Mouse (Mus musculus) liver, embryonic 16.5 days (tissue): ENCODE measurements around the gene Gak. TPM values are rescaled to one million over a fixed set of nuclear protein-coding genes. Genes with fewer than 3 reads are reported as not detected.

ENCODE experiments used
- polyA plus RNA-seq: library from polyadenylated mRNA; unstranded; fragments of >200 nt; fragmentation: Nextera tagmentation; extraction: Ambion mirVana; gene quantifications from 2 replicates; pipeline ENCODE4 v1.2.1, GENCODE M21; 2015

Gene Gak
- polyA plus RNA-seq, 1 experiment from 2014 or later: 27.5 TPM

Other genes starting within 250 kb of the Gak start
- gene Pde6b, start 241.4 kb downstream of the Gak start, polyA plus RNA-seq: 0.16 TPM in 1 of 2 replicates, not detected in the other
- gene Atp5k, start 195.3 kb downstream of the Gak start, polyA plus RNA-seq: 197 and 235 TPM in 2 replicates
- 0.21 and 0.35 TPM in 2 replicates for gene Mfsd7a, start 180.9 kb downstream of the Gak start, polyA plus RNA-seq
- 5.9 and 6.1 TPM in 2 replicates for gene Pcgf3, start 168.5 kb downstream of the Gak start, polyA plus RNA-seq
- gene Cplx1, start 79.7 kb downstream of the Gak start, polyA plus RNA-seq: 0.04 TPM in 1 of 2 replicates, not detected in the other
- gene Tmem175, start within 50 bp of the Gak start, polyA plus RNA-seq: 10.0 and 10.8 TPM in 2 replicates
- gene Idua, start 30.6 kb upstream of the Gak start, polyA plus RNA-seq: 5.0 and 5.8 TPM in 2 replicates
- 3.1 and 3.4 TPM in 2 replicates for gene Dgkq, start 39.9 kb upstream of the Gak start, polyA plus RNA-seq
- gene Slc26a1, start 45.8 kb upstream of the Gak start, polyA plus RNA-seq: 20.7 and 23.7 TPM in 2 replicates
- gene Fgfrl1, start 62.6 kb upstream of the Gak start, polyA plus RNA-seq: 2.3 and 2.9 TPM in 2 replicates
- 2.3 and 2.4 TPM in 2 replicates for gene Rnf212, start 145.2 kb upstream of the Gak start, polyA plus RNA-seq
- 0.12 TPM in 1 of 2 replicates, not detected in the other for gene Tmed11, start 165.6 kb upstream of the Gak start, polyA plus RNA-seq
- gene Vmn2r8, start 179.1 kb upstream of the Gak start, polyA plus RNA-seq: not detected in 2 replicates
- not detected in 2 replicates for gene Vmn2r9, start 222.8 kb upstream of the Gak start, polyA plus RNA-seq